Mouse (Mus musculus) liver, adult 2 months (tissue): ENCODE measurements around the gene Srpx. TPM values are rescaled to one million over a fixed set of nuclear protein-coding genes. Genes with fewer than 3 reads are reported as not detected.

ENCODE experiments used
- DNase-seq: peaks from one replicate; pipeline ENCODE4 v3.0.0-alpha.2; 2011; ENCODE audit warnings: low read depth, low spot score; ENCODE audit errors: extremely low read depth
- H3K27ac ChIP-seq: fragments of 200-500 bp; replicated peaks from 2 replicates; pipeline ENCODE4 v1.5.1; 2012; ENCODE audit warnings: low read depth, mild to moderate bottlenecking, control low read depth, inconsistent platforms, low read length; ENCODE audit not compliant: insufficient read depth
- H3K27me3 ChIP-seq: fragments of 200-500 bp; 2 replicates; pipeline ENCODE4 v1.6.1; 2012; ENCODE audit warnings: mild to moderate bottlenecking, moderate library complexity, low read length, inconsistent platforms; ENCODE audit not compliant: control insufficient read depth, insufficient read depth
- H3K36me3 ChIP-seq: fragments of 200-500 bp; 2 replicates; pipeline ENCODE4 v1.6.1; 2012; ENCODE audit warnings: low read length, inconsistent platforms; ENCODE audit not compliant: control insufficient read depth, insufficient read depth
- H3K4me1 ChIP-seq: fragments of 200-500 bp; 2 replicates; pipeline ENCODE4 v1.6.1; 2011; ENCODE audit warnings: low read length; ENCODE audit not compliant: control insufficient read depth, insufficient read depth
- H3K4me3 ChIP-seq: fragments of 200-500 bp; 2 replicates; pipeline ENCODE4 v1.5.1; 2011; ENCODE audit warnings: low read depth, mild to moderate bottlenecking, control low read depth, low read length, moderate library complexity; ENCODE audit not compliant: insufficient read depth
- H3K79me2 ChIP-seq: fragments of 200-500 bp; 2 replicates; pipeline ENCODE4 v1.6.1; 2012; ENCODE audit warnings: inconsistent platforms, mild to moderate bottlenecking, low read length, moderate library complexity; ENCODE audit not compliant: control insufficient read depth, insufficient read depth
- H3K9ac ChIP-seq: fragments of 200-500 bp; 2 replicates; pipeline ENCODE4 v1.6.1; 2012; ENCODE audit warnings: low read depth, mild to moderate bottlenecking, control low read depth, inconsistent platforms, low read length
- CTCF ChIP-seq: fragments of 200-500 bp; IDR thresholded peaks from 2 replicates; pipeline ENCODE4 v1.5.1; 2011; ENCODE audit warnings: low read depth, low read length, control low read depth
- POLR2A ChIP-seq: fragments of 200-500 bp; IDR thresholded peaks from 2 replicates; pipeline ENCODE4 v1.6.1; 2011; ENCODE audit warnings: low read length, control low read depth; ENCODE audit not compliant: insufficient read depth; ENCODE audit errors: extremely low read depth
- WGBS: fragments of 180-500 bp; shearing (Covaris S2); methylation state at CpG from one replicate; pipeline ENCODE4 v1.1.7; 2018; 5-methylcytosine and 5-hydroxymethylcytosine counted together
- polyA plus RNA-seq: library from polyadenylated mRNA; depleted of rRNA; stranded (reverse); fragments of >200 nt; gene quantifications from 2 replicates; pipeline ENCODE4 v1.2.3, GENCODE M21; 2012
- total RNA-seq: library from RNA; depleted of rRNA; stranded (reverse); fragments of >200 nt; gene quantifications from 2 replicates; pipeline ENCODE4 v1.2.3, GENCODE M21; 2014

The Srpx gene
- total and polyA plus RNA-seq, 2 experiments = 0.46 to 1.4 TPM

DNA sequence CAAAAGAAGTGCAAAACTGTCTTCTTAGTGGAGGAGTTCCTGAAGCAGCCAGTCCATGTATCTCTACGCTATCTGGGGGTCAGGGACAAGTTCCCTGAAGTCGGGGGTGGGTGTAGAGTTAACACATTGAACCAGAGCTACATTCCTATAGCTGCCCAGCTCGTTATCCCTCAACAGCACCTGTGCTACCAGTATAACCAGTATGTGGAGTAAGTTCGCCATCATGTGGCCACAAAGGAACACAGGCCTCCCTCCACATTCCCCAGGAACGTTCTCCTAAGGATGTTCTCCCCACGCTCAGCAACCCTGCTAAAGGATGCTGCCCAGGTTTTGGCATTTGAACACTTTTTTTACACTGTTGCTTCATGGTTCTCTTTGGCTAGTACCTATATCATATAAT lies 46.8 kb downstream of the Srpx start:
- no peak overlapping the region for H3K27ac ChIP-seq
- DNase-seq = peak; percentile 4
- H3K36me3 ChIP-seq = no peaks in the 10 kb centered on the region
- H3K79me2 ChIP-seq = no peaks in the 10 kb centered on the region
- H3K27me3 ChIP-seq = no peaks in the 10 kb centered on the region
- no peak overlapping the region for H3K4me3 ChIP-seq
- 17% methylated on average over 6 of the region's 6 CpGs for WGBS
- H3K4me1 ChIP-seq = no peaks in the 10 kb centered on the region
- no peak overlapping the region for H3K9ac ChIP-seq
- TF ChIP-seq CTCF (peak; percentile 20; the same call in 1 of the 2 replicates), POLR2A (no peak)

GRCm38 (mm10) chrX:10069405-10069804 lies 48.1 kb downstream of the Srpx start:
- Histone ChIP-seq H3K4me3 (no peak overlapping the region), H3K36me3 (no peaks in the 10 kb centered on the region), H3K4me1 (no peaks in the 10 kb centered on the region), H3K9ac (no peak overlapping the region), H3K27ac (no peak overlapping the region), H3K79me2 (no peaks in the 10 kb centered on the region), H3K27me3 (no peaks in the 10 kb centered on the region)
- 71% methylated on average over 4 of the region's 4 CpGs for WGBS
- DNase-seq = no peak
- TF ChIP-seq POLR2A = no peak

DNA sequence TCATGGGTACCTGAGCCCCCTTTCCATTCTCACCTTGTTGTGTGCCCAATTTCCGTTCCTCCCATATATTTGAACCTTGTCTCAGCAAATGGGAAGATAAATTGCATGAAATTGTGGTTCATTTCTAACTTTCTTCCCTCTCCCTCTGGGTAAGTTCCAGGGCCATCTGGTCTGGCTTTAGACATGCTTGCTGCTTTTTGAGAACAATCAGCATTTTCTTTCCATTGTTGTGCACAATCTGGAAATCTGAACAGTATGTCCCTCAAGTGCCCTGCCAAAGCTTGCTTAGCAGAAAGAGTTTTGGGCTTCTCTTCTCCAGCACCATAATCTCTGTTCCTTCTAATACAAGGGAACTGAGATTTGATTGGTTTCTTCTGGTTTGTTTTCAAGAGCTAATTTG lies 53.7 kb downstream of the Srpx start:
- no peak overlapping the region for H3K4me3 ChIP-seq
- no peaks in the 10 kb centered on the region for H3K4me1 ChIP-seq
- WGBS = 67% methylated on average over 1 of the region's 1 CpGs
- no peak overlapping the region for H3K9ac ChIP-seq
- no peaks in the 10 kb centered on the region for H3K79me2 ChIP-seq
- no peak for DNase-seq
- H3K27me3 ChIP-seq = no peaks in the 10 kb centered on the region
- H3K27ac ChIP-seq = no peak overlapping the region
- no peak for TF ChIP-seq CTCF
- H3K36me3 ChIP-seq = no peaks in the 10 kb centered on the region

DNA sequence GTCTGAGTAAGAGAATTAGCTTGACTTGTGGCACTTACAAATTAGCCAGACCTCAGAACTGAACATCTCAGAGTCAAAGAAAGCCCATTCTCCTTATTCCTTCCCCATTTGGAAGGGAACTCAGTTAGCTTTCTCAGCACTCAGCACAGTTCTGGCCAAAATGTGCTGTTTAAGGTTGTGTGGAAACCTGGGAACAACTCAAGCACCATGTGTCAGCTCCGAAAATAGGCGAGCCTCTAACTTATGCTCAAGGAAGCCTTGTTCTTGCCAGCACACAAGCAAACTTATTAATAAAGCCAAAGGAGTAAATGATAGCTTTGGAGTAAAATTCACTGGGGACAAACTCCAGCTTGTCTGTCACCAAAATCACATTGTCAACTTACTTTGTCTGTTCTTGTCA lies 54.1 kb downstream of the Srpx start:
- H3K27me3 ChIP-seq = no peaks in the 10 kb centered on the region
- H3K79me2 ChIP-seq = no peaks in the 10 kb centered on the region
- H3K27ac ChIP-seq = no peak overlapping the region
- no peak overlapping the region for H3K4me3 ChIP-seq
- no peaks in the 10 kb centered on the region for H3K4me1 ChIP-seq
- DNase-seq = no peak
- 84% methylated on average over 2 of the region's 2 CpGs for WGBS
- no peak overlapping the region for H3K9ac ChIP-seq
- no peaks in the 10 kb centered on the region for H3K36me3 ChIP-seq
- TF ChIP-seq CTCF (no peak), POLR2A (no peak)

GRCm38 (mm10) chrX:10062201-10062600 lies 55.3 kb downstream of the Srpx start:
- no peak for TF ChIP-seq POLR2A
- TF ChIP-seq CTCF = no peak
- Histone ChIP-seq H3K79me2 (no peaks in the 10 kb centered on the region), H3K27ac (no peak overlapping the region), H3K9ac (no peak overlapping the region), H3K27me3 (no peaks in the 10 kb centered on the region), H3K36me3 (no peaks in the 10 kb centered on the region), H3K4me3 (no peak overlapping the region), H3K4me1 (no peaks in the 10 kb centered on the region)
- WGBS = 92% methylated on average over 4 of the region's 4 CpGs
- no peak for DNase-seq

DNA sequence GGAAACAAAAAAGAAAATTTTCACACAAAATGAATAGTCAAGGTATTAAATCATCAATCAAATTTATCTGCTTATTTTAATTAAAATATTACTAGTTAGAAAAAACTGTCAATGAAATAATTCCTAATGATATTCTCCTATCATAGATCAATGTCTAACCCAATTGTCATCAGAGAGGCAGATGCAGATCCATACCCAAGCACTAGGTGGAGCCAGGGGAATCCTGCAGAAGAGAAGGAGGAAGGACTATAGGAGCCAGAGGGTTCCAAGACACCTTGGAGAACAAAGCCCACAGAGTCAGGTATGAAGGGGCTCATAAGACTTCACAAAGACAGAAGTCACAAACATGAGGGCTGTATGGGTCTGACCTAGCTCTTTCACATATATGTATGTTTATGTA lies 82.8 kb downstream of the Srpx start:
- no peak for DNase-seq
- Histone ChIP-seq H3K27ac (no peak overlapping the region), H3K4me1 (no peaks in the 10 kb centered on the region), H3K4me3 (no peak overlapping the region), H3K36me3 (no peaks in the 10 kb centered on the region), H3K79me2 (no peaks in the 10 kb centered on the region), H3K9ac (no peak overlapping the region), H3K27me3 (no peaks in the 10 kb centered on the region)
- TF ChIP-seq CTCF = no peak; the same call in 1 of the 2 replicates
- TF ChIP-seq POLR2A = no peak
